ENCODE assay signal across 16 mouse cellular contexts in genomic region chr13:70778872-70779554, GRCm38 (mm10).
DNase-seq lines count a peak whose midpoint lies in the region; ATAC-seq lines count a peak whose summit lies in the region.
"Had no signal": no experiment of that assay in that cellular context is flagged by ENCODE, and none has a peak within 500 bp of the region (broad histone marks: within the 10 kb centered on the region; RNA-seq: fewer than 3 reads in every experiment).

No protein-coding gene starts in this region.

- no peak overlapping the region for H3K27ac ChIP-seq in lung, embryonic 16.5 days (ENCODE audit: low read length)
- H3K27ac ChIP-seq in hindbrain, embryonic 16.5 days (ENCODE audit: low read depth, low read length): no peak overlapping the region
- H3K27ac ChIP-seq: gastrocnemius, adult 2 months; macrophage had no signal

- H3K27me3 ChIP-seq in lung, embryonic 16.5 days (ENCODE audit: control insufficient read depth, insufficient read depth, low read depth, low read length): no peaks in the 10 kb centered on the region
- no peaks in the 10 kb centered on the region for H3K27me3 ChIP-seq in hindbrain, embryonic 16.5 days (replicated peaks; ENCODE audit: control insufficient read depth, insufficient read depth, low read length)

- no peak for DNase-seq in lung, postnatal 25 days (ENCODE audit: low spot score)
- DNase-seq in embryo, embryonic 11.5 days (ENCODE audit: low read depth, low spot score): peak; percentile 39
- peak; percentile 74 for DNase-seq in forelimb bud, embryonic 11.5 days (ENCODE audit: low read depth, low spot score)
- DNase-seq in yolk sac, embryonic 10.5 days (ENCODE audit: low spot score): peak; percentile 12
- DNase-seq in thymus, postnatal 25 days: no peak
- DNase-seq: adrenal gland, adult 8-10 months; cerebellum, postnatal 14 days; gastrocnemius, adult 2 months; right cerebral cortex, postnatal 25 days; thymus, postnatal 14 days had no signal

- H3K36me3 ChIP-seq in lung, embryonic 16.5 days (ENCODE audit: control insufficient read depth, insufficient read depth, low read length): no peaks in the 10 kb centered on the region
- H3K36me3 ChIP-seq in hindbrain, embryonic 16.5 days (ENCODE audit: control insufficient read depth, insufficient read depth, low read length): no peaks in the 10 kb centered on the region

- 28% methylated on average over 9 of the region's 9 CpGs for WGBS in lung, embryonic 16.5 days
- 79% methylated on average over 9 of the region's 9 CpGs for WGBS in hindbrain, embryonic 16.5 days

- H3K9ac ChIP-seq in lung, embryonic 16.5 days (ENCODE audit: low read length): no peak overlapping the region
- no peak overlapping the region for H3K9ac ChIP-seq in hindbrain, embryonic 16.5 days (ENCODE audit: low read depth, low read length)

- no peaks in the 10 kb centered on the region for H3K4me1 ChIP-seq in lung, embryonic 16.5 days (replicated peaks; ENCODE audit: control insufficient read depth, insufficient read depth, low read length)
- no peaks in the 10 kb centered on the region for H3K4me1 ChIP-seq in hindbrain, embryonic 16.5 days (ENCODE audit: control insufficient read depth, insufficient read depth, low read depth, low read length)

- H3K4me3 ChIP-seq in lung, embryonic 16.5 days (ENCODE audit: low read length): no peak overlapping the region
- no peak overlapping the region for H3K4me3 ChIP-seq in hindbrain, embryonic 16.5 days (ENCODE audit: low read length)
- H3K4me3 ChIP-seq: gastrocnemius, adult 2 months had no signal

- no peak overlapping the region for H3K4me2 ChIP-seq in lung, embryonic 16.5 days (ENCODE audit: low read depth, low read length)
- H3K4me2 ChIP-seq in hindbrain, embryonic 16.5 days (ENCODE audit: low read length): no peak overlapping the region
- H3K4me2 ChIP-seq: liver, embryonic 11.5 days had no signal

- ATAC-seq in lung, embryonic 16.5 days (ENCODE audit: low read depth): peak; percentile 54; the same call in 1 of the 2 replicates
- no peak for ATAC-seq in hindbrain, embryonic 16.5 days
- ATAC-seq: intestine, postnatal 0 days; midbrain, embryonic 16.5 days had no signal

- H3K9me3 ChIP-seq in lung, embryonic 16.5 days (ENCODE audit: control insufficient read depth, low read length): no peaks in the 10 kb centered on the region
- no peaks in the 10 kb centered on the region for H3K9me3 ChIP-seq in hindbrain, embryonic 16.5 days (ENCODE audit: control insufficient read depth, low read length)

Comparison
In these comparisons a context has a peak if more than half of its experiments do, and no peak if none do; other contexts are left out.
1. DNase-seq: peak in embryo, embryonic 11.5 days (single experiment), forelimb bud, embryonic 11.5 days (single experiment) and yolk sac, embryonic 10.5 days (single experiment); none in lung, postnatal 25 days (single experiment) and thymus, postnatal 25 days (single experiment).